Mouse (Mus musculus): Measurements from ENCODE around the gene Mrps16. TPM values are rescaled to one million over a fixed set of nuclear protein-coding genes. Genes with fewer than 3 reads are reported as not detected.
A peak's percentile ranks its signal among the peaks of the same experiment; 100 is the strongest.

Mrps16 gene
- polyA plus RNA-seq, 1 experiment: 28.1 TPM

GRCm38 (mm10) chr14:20388441-20389129 is 4.8 kb downstream of the Mrps16 start, which contains the start of gene Dnajc9:
TSS of gene Dnajc9 (minus strand) at chr14:20388910.
- H3K36me3 ChIP-seq (ENCODE audit: control insufficient read depth, insufficient read depth, low read length): peaks cover 18% of the 10 kb centered on the region
- H3K27me3 ChIP-seq (ENCODE audit: control insufficient read depth, insufficient read depth, low read length): no peaks in the 10 kb centered on the region
- under 1% methylated on average over 59 of the region's 59 CpGs for WGBS
- TF ChIP-seq CTCF (IDR thresholded peaks at IDR 0.05; ENCODE audit: extremely low read depth, insufficient read length, insufficient replicate concordance, low read depth, low read length): no peak
- peak; percentile 52 for TF ChIP-seq POLR2A (IDR thresholded peaks at IDR 0.05; ENCODE audit: low read depth, low read length)
- H3K4me3 ChIP-seq (ENCODE audit: low read depth, low read length): peak within 1 kb of the TSS; percentile 94
- peak within 1 kb of the TSS; percentile 47 for H3K27ac ChIP-seq (ENCODE audit: insufficient read depth, low read depth, low read length)
- peaks cover 5% of the 10 kb centered on the region for H3K4me1 ChIP-seq (ENCODE audit: control insufficient read depth, insufficient read depth, insufficient read length, low read length)

- Histone ChIP-seq H3K27ac (ENCODE audit: insufficient read depth, low read depth, low read length) (peak overlapping the region; percentile 33; the same call in 1 of the 2 replicates), H3K27me3 (ENCODE audit: control insufficient read depth, insufficient read depth, low read length) (no peaks in the 10 kb centered on the region)
- TF ChIP-seq CTCF (IDR thresholded peaks at IDR 0.05; ENCODE audit: extremely low read depth, insufficient read length, insufficient replicate concordance, low read depth, low read length) (no peak), POLR2A (IDR thresholded peaks at IDR 0.05; ENCODE audit: low read depth, low read length) (no peak)
These were observed 13.5 kb downstream of the Mrps16 start for GRCm38 (mm10) chr14:20379753-20380430.

GRCm38 (mm10) chr14:20379087-20379640 is 14.3 kb downstream of the Mrps16 start:
- WGBS: 53% methylated on average over 5 of the region's 5 CpGs
- Histone ChIP-seq H3K4me1 (ENCODE audit: control insufficient read depth, insufficient read depth, insufficient read length, low read length) (no peaks in the 10 kb centered on the region; the same call in 1 of the 2 replicates), H3K36me3 (ENCODE audit: control insufficient read depth, insufficient read depth, low read length) (peaks cover 19% of the 10 kb centered on the region), H3K27ac (ENCODE audit: insufficient read depth, low read depth, low read length) (peak overlapping the region; percentile 33), H3K4me3 (ENCODE audit: low read depth, low read length) (no peak overlapping the region), H3K27me3 (ENCODE audit: control insufficient read depth, insufficient read depth, low read length) (no peaks in the 10 kb centered on the region)
- TF ChIP-seq POLR2A (IDR thresholded peaks at IDR 0.05; ENCODE audit: low read depth, low read length) (no peak), CTCF (IDR thresholded peaks at IDR 0.05; ENCODE audit: extremely low read depth, insufficient read length, insufficient replicate concordance, low read depth, low read length) (no peak)

More at GRCm38 (mm10) chr14:20379753-20380430, 13.5 kb downstream of the Mrps16 start:
- WGBS: 82% methylated on average over 9 of the region's 9 CpGs
- Histone ChIP-seq H3K36me3 (ENCODE audit: control insufficient read depth, insufficient read depth, low read length) (peaks cover 16% of the 10 kb centered on the region), H3K4me3 (ENCODE audit: low read depth, low read length) (no peak overlapping the region), H3K4me1 (ENCODE audit: control insufficient read depth, insufficient read depth, insufficient read length, low read length) (no peaks in the 10 kb centered on the region; the same call in 1 of the 2 replicates)

- 19% methylated on average over 13 of the region's 13 CpGs for WGBS
- Histone ChIP-seq H3K36me3 (ENCODE audit: control insufficient read depth, insufficient read depth, low read length) (peaks cover 18% of the 10 kb centered on the region), H3K27me3 (ENCODE audit: control insufficient read depth, insufficient read depth, low read length) (no peaks in the 10 kb centered on the region), H3K4me3 (ENCODE audit: low read depth, low read length) (peak overlapping the region; percentile 46), H3K4me1 (ENCODE audit: control insufficient read depth, insufficient read depth, insufficient read length, low read length) (no peaks in the 10 kb centered on the region; the same call in 1 of the 2 replicates), H3K27ac (ENCODE audit: insufficient read depth, low read depth, low read length) (peak overlapping the region; percentile 56)
- TF ChIP-seq CTCF (IDR thresholded peaks at IDR 0.05; ENCODE audit: extremely low read depth, insufficient read length, insufficient replicate concordance, low read depth, low read length): peak; percentile 75; the same call in 1 of the 2 replicates
- TF ChIP-seq POLR2A (IDR thresholded peaks at IDR 0.05; ENCODE audit: low read depth, low read length): no peak
These were observed 14.9 kb downstream of the Mrps16 start for GRCm38 (mm10) chr14:20378313-20379061.

- Histone ChIP-seq H3K4me3 (ENCODE audit: low read depth, low read length) (no peak overlapping the region), H3K4me1 (ENCODE audit: control insufficient read depth, insufficient read depth, insufficient read length, low read length) (no peaks in the 10 kb centered on the region; the same call in 1 of the 2 replicates), H3K27me3 (ENCODE audit: control insufficient read depth, insufficient read depth, low read length) (no peaks in the 10 kb centered on the region), H3K36me3 (ENCODE audit: control insufficient read depth, insufficient read depth, low read length) (peaks cover 18% of the 10 kb centered on the region), H3K27ac (ENCODE audit: insufficient read depth, low read depth, low read length) (no peak overlapping the region)
- 53% methylated on average over 4 of the region's 4 CpGs for WGBS
- TF ChIP-seq POLR2A (IDR thresholded peaks at IDR 0.05; ENCODE audit: low read depth, low read length) (no peak), CTCF (IDR thresholded peaks at IDR 0.05; ENCODE audit: extremely low read depth, insufficient read length, insufficient replicate concordance, low read depth, low read length) (no peak)
These were observed 16.3 kb downstream of the Mrps16 start for GRCm38 (mm10) chr14:20377112-20377521.

GRCm38 (mm10) chr14:20371854-20372253 is 21.6 kb downstream of the Mrps16 start:
- H3K27me3 ChIP-seq (ENCODE audit: control insufficient read depth, insufficient read depth, low read length): no peaks in the 10 kb centered on the region
- peaks cover 3% of the 10 kb centered on the region; the same call in 1 of the 2 replicates for H3K4me1 ChIP-seq (ENCODE audit: control insufficient read depth, insufficient read depth, insufficient read length, low read length)
- 63% methylated on average over 1 of the region's 1 CpGs for WGBS

More at GRCm38 (mm10) chr14:20371854-20372253, 21.6 kb downstream of the Mrps16 start:
- Histone ChIP-seq H3K4me3 (ENCODE audit: low read depth, low read length) (no peak overlapping the region), H3K27ac (ENCODE audit: insufficient read depth, low read depth, low read length) (no peak overlapping the region), H3K36me3 (ENCODE audit: control insufficient read depth, insufficient read depth, low read length) (peaks cover 24% of the 10 kb centered on the region)
- no peak for TF ChIP-seq CTCF (IDR thresholded peaks at IDR 0.05; ENCODE audit: extremely low read depth, insufficient read length, insufficient replicate concordance, low read depth, low read length)
- TF ChIP-seq POLR2A (IDR thresholded peaks at IDR 0.05; ENCODE audit: low read depth, low read length): no peak
